Mouse (Mus musculus) olfactory bulb, adult 2 months (tissue): ENCODE results near the gene Cd300lf.

Source experiments
- CTCF ChIP-seq: fragments of 200-500 bp; IDR thresholded peaks from 2 replicates; pipeline ENCODE4 v1.5.1; 2012; ENCODE audit warnings: low read depth, mild to moderate bottlenecking, low read length, moderate library complexity; ENCODE audit not compliant: insufficient read depth
- POLR2A ChIP-seq: fragments of 200-500 bp; IDR thresholded peaks from 2 replicates; pipeline ENCODE4 v1.6.1; 2012; ENCODE audit warnings: mild to moderate bottlenecking, low read depth, low read length, moderate library complexity; ENCODE audit not compliant: insufficient read depth

GRCm38 (mm10) chr11:115077436-115077835, 56.4 kb downstream of the Cd300lf start:
- no peak for TF ChIP-seq POLR2A
- TF ChIP-seq CTCF = no peak
